Mouse (Mus musculus): ENCODE data around the gene Olfr954. TPM values are rescaled to one million over a fixed set of nuclear protein-coding genes. Genes with fewer than 3 reads are reported as not detected.

Gene Olfr954
- polyA plus RNA-seq (2021) = not detected

DNA sequence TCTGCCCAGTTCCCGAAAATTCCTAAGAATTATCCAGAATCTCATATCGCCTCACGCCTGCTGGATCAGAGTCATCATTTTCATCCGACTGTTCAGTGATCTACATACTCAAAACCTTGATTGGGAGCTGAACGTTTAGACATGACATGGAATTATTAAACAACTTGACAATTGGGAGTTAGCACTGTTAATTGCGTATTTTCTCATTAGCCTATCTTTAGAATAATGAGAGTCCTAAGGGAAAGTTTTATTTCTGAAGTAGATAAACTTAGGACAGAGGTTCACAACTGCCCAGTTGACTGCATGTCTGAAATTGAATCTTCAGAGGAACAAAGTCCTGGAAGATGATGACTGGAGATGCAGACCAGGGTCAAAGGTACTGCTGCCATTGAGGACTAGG, at the start of gene Olfr954:
Olfr954 (plus strand) TSS at position 301 of the 400 bp plus-strand sequence.
- POLR2A ChIA-PET = no interaction called here
- no peak for ATAC-seq
- TF ChIP-seq CTCF (IDR thresholded peaks at IDR 0.05) = no peak
- DNase-seq (ENCODE audit: low read depth, low spot score) = no peak
- in situ Hi-C loops (cut with MboI; ENCODE audit: low pct_unique_long_range_greater_than_20kb) = no loop called here
- CTCF ChIA-PET = no interaction called here
- no peaks in the 10 kb centered on the region for H3K27me3 ChIP-seq

DNA sequence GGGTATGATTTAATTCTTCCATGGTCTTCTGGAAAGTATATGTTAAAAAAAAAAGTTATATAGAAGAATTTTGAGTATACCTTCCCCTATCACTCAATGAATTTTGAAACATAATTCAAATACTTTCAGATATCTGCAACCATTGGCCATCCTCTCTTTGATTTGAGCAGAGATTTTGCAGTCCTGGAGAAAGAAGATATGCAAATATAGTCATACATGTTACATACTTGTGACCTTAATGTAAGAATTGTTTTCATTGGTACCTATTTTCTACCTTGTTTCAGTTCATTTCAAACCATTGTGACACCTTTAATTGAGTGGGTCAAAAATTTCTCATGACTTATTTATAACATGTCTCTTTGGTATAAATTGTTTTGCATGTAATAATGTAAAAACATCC, 29.5 kb upstream of the Olfr954 start, which contains the start of gene Olfr952:
Olfr952 (minus strand) TSS at position 101 of the 400 bp plus-strand sequence.
- CTCF ChIA-PET = no interaction called here
- in situ Hi-C loops (cut with MboI; ENCODE audit: low pct_unique_long_range_greater_than_20kb) = no loop called here
- no peak for TF ChIP-seq CTCF (IDR thresholded peaks at IDR 0.05)
- POLR2A ChIA-PET = no interaction called here
- no peak for DNase-seq (ENCODE audit: low read depth, low spot score)
- no peak for ATAC-seq
- H3K27me3 ChIP-seq = no peaks in the 10 kb centered on the region

DNA sequence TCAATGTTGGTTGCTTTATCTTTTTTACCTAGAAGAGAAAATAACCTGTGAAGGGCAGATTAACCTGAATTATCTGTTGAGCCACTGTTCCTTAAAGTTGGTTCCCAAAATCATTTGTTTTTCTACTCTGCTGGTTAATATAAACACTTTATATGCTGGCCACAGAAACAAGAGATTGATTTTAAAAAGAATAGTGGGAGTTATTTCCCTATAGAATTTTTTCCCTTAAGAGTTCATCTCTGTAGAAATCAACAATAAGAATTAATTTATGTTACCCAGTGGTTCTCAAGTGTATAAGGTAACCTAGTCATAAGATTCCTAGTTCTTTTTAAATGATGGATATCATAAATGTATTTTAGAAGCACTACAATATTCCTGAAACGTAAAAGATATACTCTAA, 15.3 kb downstream of the Olfr954 start, which contains the start of gene Olfr955:
Olfr955 (minus strand) TSS at position 101 of the 400 bp plus-strand sequence.
- no peak for TF ChIP-seq CTCF (IDR thresholded peaks at IDR 0.05)
- DNase-seq (ENCODE audit: low read depth, low spot score) = no peak
- ATAC-seq = no peak
- in situ Hi-C loops (cut with MboI; ENCODE audit: low pct_unique_long_range_greater_than_20kb) = no loop called here
- no peaks in the 10 kb centered on the region for H3K27me3 ChIP-seq
- POLR2A ChIA-PET = no interaction called here
- CTCF ChIA-PET = no interaction called here

DNA sequence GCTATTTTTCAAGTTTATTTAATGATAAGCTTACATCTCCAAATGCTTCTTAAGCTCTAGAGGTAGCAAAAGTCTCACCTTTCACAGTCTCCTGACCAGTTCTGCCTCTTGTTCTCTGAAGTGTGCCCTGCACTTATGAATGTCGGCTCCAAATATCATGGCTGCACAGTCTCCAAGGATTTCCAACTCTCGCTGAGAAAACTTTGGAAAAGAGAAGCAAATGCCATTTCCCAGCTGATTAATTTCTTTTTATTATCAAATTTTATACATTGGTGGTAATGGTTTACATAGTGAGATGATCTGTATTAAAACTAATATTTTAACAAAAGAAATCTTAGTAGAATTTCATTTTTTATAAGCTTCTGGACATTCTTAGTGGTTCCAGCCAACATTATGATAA, 37.4 kb downstream of the Olfr954 start, which contains the start of gene Olfr44:
Olfr44 (minus strand) TSS at position 101 of the 400 bp plus-strand sequence.
- no peak for TF ChIP-seq CTCF (IDR thresholded peaks at IDR 0.05)
- H3K27me3 ChIP-seq = no peaks in the 10 kb centered on the region
- in situ Hi-C loops (cut with MboI; ENCODE audit: low pct_unique_long_range_greater_than_20kb) = no loop called here
- DNase-seq (ENCODE audit: low read depth, low spot score) (no peak), ATAC-seq (no peak)
- CTCF ChIA-PET = no interaction called here
- POLR2A ChIA-PET = no interaction called here

DNA sequence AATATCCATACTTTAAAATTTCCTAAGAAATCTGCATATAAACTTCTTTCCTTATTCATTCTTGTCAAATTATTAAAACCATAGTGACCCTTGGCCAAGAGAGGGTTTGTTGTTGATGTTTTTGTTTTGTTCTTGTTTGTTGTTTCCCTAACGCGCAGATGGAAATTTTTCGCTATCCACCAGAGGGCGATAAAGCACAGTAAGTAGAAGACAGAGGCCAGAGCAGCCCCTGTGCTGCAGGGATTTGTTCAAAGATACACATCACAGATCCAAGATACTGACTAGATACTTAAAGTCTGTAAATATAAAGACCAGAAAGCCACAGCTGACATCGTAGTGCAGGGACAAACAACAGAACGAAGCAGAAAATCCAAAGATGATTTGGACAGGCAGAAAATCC, 52.5 kb downstream of the Olfr954 start:
- peak; percentile 65 for ATAC-seq
- POLR2A ChIA-PET = no interaction called here
- in situ Hi-C loops (cut with MboI; ENCODE audit: low pct_unique_long_range_greater_than_20kb) = loop anchor here (10.0 to 25.0 kb wide), 2 partner anchors 716 to 828 kb away; no protein-coding TSS in a partner anchor
- TF ChIP-seq CTCF (IDR thresholded peaks at IDR 0.05) = peak; percentile 71
- H3K27me3 ChIP-seq = peaks cover 2% of the 10 kb centered on the region
- DNase-seq (ENCODE audit: low read depth, low spot score) = peak; percentile 1
- CTCF ChIA-PET = no interaction called here

DNA sequence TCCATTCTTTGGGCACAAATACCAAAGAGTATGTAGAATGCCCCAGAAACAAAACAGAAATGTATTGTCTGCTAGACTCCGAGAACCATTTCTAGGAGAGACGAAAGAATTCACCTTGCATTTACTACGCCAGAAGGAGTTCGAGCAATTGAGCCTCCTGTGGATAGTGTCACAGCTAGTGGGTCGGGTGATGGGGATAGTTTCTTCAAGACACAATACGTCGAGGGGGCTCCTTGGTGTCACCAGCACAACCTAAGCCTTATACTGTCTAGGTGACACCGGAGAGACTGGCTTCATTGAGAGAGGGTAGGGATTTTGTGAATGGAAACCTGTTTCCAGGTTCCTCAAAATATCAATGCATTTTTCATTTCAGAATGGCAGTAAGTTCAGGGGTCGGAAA, 52.9 kb downstream of the Olfr954 start:
- peaks cover 5% of the 10 kb centered on the region for H3K27me3 ChIP-seq
- in situ Hi-C loops (cut with MboI; ENCODE audit: low pct_unique_long_range_greater_than_20kb) = loop anchor here (10.0 to 25.0 kb wide), 2 partner anchors 715 to 828 kb away; no protein-coding TSS in a partner anchor
- TF ChIP-seq CTCF (IDR thresholded peaks at IDR 0.05) = no peak
- ATAC-seq = no peak
- ChIA-PET CTCF (no interaction called here), POLR2A (no interaction called here)
- DNase-seq (ENCODE audit: low read depth, low spot score) = no peak

Other genes starting within 250 kb of the Olfr954 start
- not detected for gene Olfr1537, start 206.7 kb upstream of the Olfr954 start, polyA plus RNA-seq (2021)
- gene Olfr945, start 179.9 kb upstream of the Olfr954 start, polyA plus RNA-seq (2021) = not detected
- not detected for gene Olfr948, start 130.7 kb upstream of the Olfr954 start, polyA plus RNA-seq (2021)
- not detected for gene Olfr951, start 69.3 kb upstream of the Olfr954 start, polyA plus RNA-seq (2021)
- gene Olfr952, start 29.6 kb upstream of the Olfr954 start, polyA plus RNA-seq (2021) = not detected
- gene Olfr955, start 15.2 kb downstream of the Olfr954 start, polyA plus RNA-seq (2021) = not detected
- not detected for gene Olfr44, start 37.3 kb downstream of the Olfr954 start, polyA plus RNA-seq (2021)
- not detected for gene Olfr957, start 59.1 kb downstream of the Olfr954 start, polyA plus RNA-seq (2021)
- gene Olfr958, start 97.4 kb downstream of the Olfr954 start, polyA plus RNA-seq (2021) = not detected
- not detected for gene Olfr959, start 118.9 kb downstream of the Olfr954 start, polyA plus RNA-seq (2021)
- gene AW551984, start 147.7 kb downstream of the Olfr954 start, polyA plus RNA-seq (2021) = not detected
- gene Olfr148, start 154.0 kb downstream of the Olfr954 start, polyA plus RNA-seq (2021) = not detected
- gene Olfr960, start 164.7 kb downstream of the Olfr954 start, polyA plus RNA-seq (2021) = not detected
- not detected for gene Olfr961, start 188.4 kb downstream of the Olfr954 start, polyA plus RNA-seq (2021)
- not detected for gene Olfr963, start 210.5 kb downstream of the Olfr954 start, polyA plus RNA-seq (2021)